Mouse (Mus musculus): ENCODE results near the gene Olfr128. TPM values are rescaled to one million over a fixed set of nuclear protein-coding genes. Genes with fewer than 3 reads are reported as not detected.
"Not testable (repeated sequence)": the region's sequence is repeated elsewhere in the genome, so short reads cannot be mapped to it uniquely, and the experiment has no call there.

Gene Olfr128
- not detected for polyA plus RNA-seq (2012; fragmentation: generic; extraction: Trizol)
- long read RNA-seq, experiment 1, result 0 reads
- long read RNA-seq, experiment 2, result 0 reads

GRCm38 (mm10) chr17:37920248-37920647 lies at the start of gene Olfr128:
Olfr128 (plus strand) TSS chr17:37920548.
- Histone ChIP-seq H3K79me2 (ENCODE audit: control insufficient read depth, insufficient read depth) (no peaks in the 10 kb centered on the region), H3K27me3 (ENCODE audit: control insufficient read depth, insufficient read depth, insufficient read length) (no peaks in the 10 kb centered on the region), H3ac (ENCODE audit: control insufficient read depth, insufficient read length, low read depth) (no peak within 1 kb of the TSS), H3K79me3 (ENCODE audit: low read depth) (no peaks in the 10 kb centered on the region), H3K36me3 (ENCODE audit: control insufficient read depth, insufficient read depth) (no peaks in the 10 kb centered on the region), H3K4me3 (ENCODE audit: insufficient read depth, poor library complexity, severe bottlenecking) (no peak within 1 kb of the TSS)
- TF ChIP-seq CEBPB (IDR thresholded peaks at IDR 0.05; ENCODE audit: low read depth) (no peak), MYOG (IDR thresholded peaks at IDR 0.05; ENCODE audit: control insufficient read depth, extremely low read depth, insufficient read length) (no peak), FOSL1 (IDR thresholded peaks at IDR 0.05; ENCODE audit: insufficient read depth, low read length, poor library complexity, severe bottlenecking) (no peak), MAX (IDR thresholded peaks at IDR 0.05) (no peak), CTCF (IDR thresholded peaks at IDR 0.05; ENCODE audit: control insufficient read depth, insufficient read depth, insufficient read length) (no peak), USF1 (IDR thresholded peaks at IDR 0.05; ENCODE audit: low read depth) (no peak), MYOD1 (IDR thresholded peaks at IDR 0.05; ENCODE audit: control insufficient read depth, insufficient read length, low read depth) (no peak)

DNA sequence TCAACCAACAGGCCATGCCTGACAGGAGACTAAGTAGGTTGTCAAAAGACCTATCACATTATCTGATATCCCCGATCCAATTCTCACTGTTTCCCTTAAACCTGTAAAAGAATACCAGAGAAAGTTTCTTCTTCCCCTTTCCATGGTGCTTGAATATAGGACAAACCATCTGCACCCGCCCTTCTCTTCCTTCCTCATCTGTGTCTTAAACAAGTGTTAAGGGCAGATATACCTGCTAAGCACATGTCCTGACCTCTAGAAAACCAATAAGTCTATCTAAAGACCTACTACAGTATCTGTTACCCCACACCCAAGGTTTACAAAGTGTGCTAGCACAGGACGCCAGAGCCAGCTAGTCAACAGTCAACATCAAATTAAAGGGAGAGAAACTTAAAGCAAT lies 46.5 kb upstream of the Olfr128 start:
- no peak overlapping the region for H3K4me3 ChIP-seq (ENCODE audit: insufficient read depth, poor library complexity, severe bottlenecking)
- H3K79me2 ChIP-seq (ENCODE audit: control insufficient read depth, insufficient read depth), result no peaks in the 10 kb centered on the region
- no peaks in the 10 kb centered on the region for H3K36me3 ChIP-seq (ENCODE audit: control insufficient read depth, insufficient read depth)
- H3K27me3 ChIP-seq (ENCODE audit: control insufficient read depth, insufficient read depth, insufficient read length), result no peaks in the 10 kb centered on the region
- TF ChIP-seq FOSL1 (IDR thresholded peaks at IDR 0.05; ENCODE audit: insufficient read depth, low read length, poor library complexity, severe bottlenecking) (no peak), MYOD1 (IDR thresholded peaks at IDR 0.05; ENCODE audit: control insufficient read depth, insufficient read length, low read depth) (no peak), MYOG (IDR thresholded peaks at IDR 0.05; ENCODE audit: control insufficient read depth, extremely low read depth, insufficient read length) (no peak), CTCF (IDR thresholded peaks at IDR 0.05; ENCODE audit: control insufficient read depth, insufficient read depth, insufficient read length) (no peak), CEBPB (IDR thresholded peaks at IDR 0.05; ENCODE audit: low read depth) (no peak), MAX (IDR thresholded peaks at IDR 0.05) (no peak), USF1 (IDR thresholded peaks at IDR 0.05; ENCODE audit: low read depth) (no peak)
- H3ac ChIP-seq (ENCODE audit: control insufficient read depth, insufficient read length, low read depth), result no peak overlapping the region
- no peaks in the 10 kb centered on the region for H3K79me3 ChIP-seq (ENCODE audit: low read depth)

DNA sequence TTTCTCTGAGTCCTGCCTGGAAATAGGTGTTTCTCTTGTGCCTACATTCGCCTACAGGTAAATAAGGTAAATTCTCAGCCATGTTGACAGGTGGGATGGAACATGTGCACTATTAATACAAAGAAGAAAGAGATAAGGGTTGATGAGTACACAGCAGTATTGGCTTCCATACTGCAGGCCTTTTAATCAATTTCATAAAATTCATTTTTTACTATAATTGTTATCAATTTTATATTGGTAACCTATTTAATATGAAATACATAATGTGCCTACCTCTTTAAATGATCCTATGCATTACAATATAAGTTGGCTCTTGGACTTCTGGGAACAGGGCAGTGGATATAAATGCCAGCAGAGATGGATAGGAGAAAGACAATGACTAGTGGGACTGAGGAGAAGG lies 20.2 kb upstream of the Olfr128 start, which contains the start of gene Olfr127:
Olfr127 (plus strand) TSS at position 301 of the 400 bp plus-strand sequence.
- Histone ChIP-seq H3K4me3 (ENCODE audit: insufficient read depth, poor library complexity, severe bottlenecking) (no peak within 1 kb of the TSS), H3K79me2 (ENCODE audit: control insufficient read depth, insufficient read depth) (no peaks in the 10 kb centered on the region), H3K79me3 (ENCODE audit: low read depth) (no peaks in the 10 kb centered on the region), H3K36me3 (ENCODE audit: control insufficient read depth, insufficient read depth) (no peaks in the 10 kb centered on the region), H3ac (ENCODE audit: control insufficient read depth, insufficient read length, low read depth) (no peak within 1 kb of the TSS), H3K27me3 (ENCODE audit: control insufficient read depth, insufficient read depth, insufficient read length) (no peaks in the 10 kb centered on the region)
- no peak for TF ChIP-seq CEBPB (IDR thresholded peaks at IDR 0.05; ENCODE audit: low read depth)
- no peak for TF ChIP-seq USF1 (IDR thresholded peaks at IDR 0.05; ENCODE audit: low read depth)
- no peak for TF ChIP-seq MAX (IDR thresholded peaks at IDR 0.05)
- TF ChIP-seq MYOG (IDR thresholded peaks at IDR 0.05; ENCODE audit: control insufficient read depth, extremely low read depth, insufficient read length), result no peak
- TF ChIP-seq MYOD1 (IDR thresholded peaks at IDR 0.05; ENCODE audit: control insufficient read depth, insufficient read length, low read depth), result no peak
- TF ChIP-seq FOSL1 (IDR thresholded peaks at IDR 0.05; ENCODE audit: insufficient read depth, low read length, poor library complexity, severe bottlenecking), result no peak
- no peak for TF ChIP-seq CTCF (IDR thresholded peaks at IDR 0.05; ENCODE audit: control insufficient read depth, insufficient read depth, insufficient read length)

DNA sequence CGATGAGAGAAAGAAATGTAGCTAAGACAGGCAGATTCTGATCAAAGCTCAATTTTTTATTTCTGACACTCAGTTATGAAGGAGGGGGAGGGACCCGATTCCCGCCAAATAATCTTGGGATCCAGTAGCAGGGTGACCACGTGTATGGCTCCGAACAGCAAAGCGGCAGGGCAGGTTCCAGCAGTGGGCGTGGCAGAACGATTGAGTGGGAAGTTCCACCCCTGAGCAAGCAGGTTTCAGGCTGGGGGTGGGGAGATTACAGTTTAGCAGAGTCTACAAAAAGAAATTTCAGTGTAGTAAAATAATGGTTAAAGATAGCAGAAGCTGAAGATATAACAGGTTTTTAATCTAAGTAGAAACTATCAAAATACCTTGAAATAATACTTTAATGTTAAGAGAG lies 13.5 kb upstream of the Olfr128 start:
- H3K79me2 ChIP-seq (ENCODE audit: control insufficient read depth, insufficient read depth); H3K27me3 ChIP-seq (ENCODE audit: control insufficient read depth, insufficient read depth, insufficient read length); H3K4me3 ChIP-seq (ENCODE audit: insufficient read depth, poor library complexity, severe bottlenecking); H3ac ChIP-seq (ENCODE audit: control insufficient read depth, insufficient read length, low read depth); H3K79me3 ChIP-seq (ENCODE audit: low read depth); H3K36me3 ChIP-seq (ENCODE audit: control insufficient read depth, insufficient read depth): not testable (repeated sequence)

GRCm38 (mm10) chr17:37952979-37953378 lies 32.6 kb downstream of the Olfr128 start, which contains the start of gene Olfr761:
Olfr761 (minus strand) TSS chr17:37953079.
- Histone ChIP-seq H3K36me3 (ENCODE audit: control insufficient read depth, insufficient read depth) (no peaks in the 10 kb centered on the region), H3ac (ENCODE audit: control insufficient read depth, insufficient read length, low read depth) (no peak within 1 kb of the TSS), H3K4me3 (ENCODE audit: insufficient read depth, poor library complexity, severe bottlenecking) (no peak within 1 kb of the TSS), H3K79me2 (ENCODE audit: control insufficient read depth, insufficient read depth) (no peaks in the 10 kb centered on the region), H3K79me3 (ENCODE audit: low read depth) (no peaks in the 10 kb centered on the region), H3K27me3 (ENCODE audit: control insufficient read depth, insufficient read depth, insufficient read length) (no peaks in the 10 kb centered on the region)
- no peak for TF ChIP-seq MAX (IDR thresholded peaks at IDR 0.05)
- no peak for TF ChIP-seq MYOD1 (IDR thresholded peaks at IDR 0.05; ENCODE audit: control insufficient read depth, insufficient read length, low read depth)
- no peak for TF ChIP-seq CTCF (IDR thresholded peaks at IDR 0.05; ENCODE audit: control insufficient read depth, insufficient read depth, insufficient read length)
- no peak for TF ChIP-seq CEBPB (IDR thresholded peaks at IDR 0.05; ENCODE audit: low read depth)
- TF ChIP-seq MYOG (IDR thresholded peaks at IDR 0.05; ENCODE audit: control insufficient read depth, extremely low read depth, insufficient read length), result no peak
- TF ChIP-seq USF1 (IDR thresholded peaks at IDR 0.05; ENCODE audit: low read depth), result no peak

GRCm38 (mm10) chr17:37973591-37973990 lies 53.2 kb downstream of the Olfr128 start:
- H3K79me3 ChIP-seq (ENCODE audit: low read depth), result no peaks in the 10 kb centered on the region
- H3ac ChIP-seq (ENCODE audit: control insufficient read depth, insufficient read length, low read depth), result no peak overlapping the region

More at GRCm38 (mm10) chr17:37973591-37973990, 53.2 kb downstream of the Olfr128 start:
- TF ChIP-seq MAX (IDR thresholded peaks at IDR 0.05) (no peak), MYOG (IDR thresholded peaks at IDR 0.05; ENCODE audit: control insufficient read depth, extremely low read depth, insufficient read length) (no peak), FOSL1 (IDR thresholded peaks at IDR 0.05; ENCODE audit: insufficient read depth, low read length, poor library complexity, severe bottlenecking) (no peak), MYOD1 (IDR thresholded peaks at IDR 0.05; ENCODE audit: control insufficient read depth, insufficient read length, low read depth) (no peak), USF1 (IDR thresholded peaks at IDR 0.05; ENCODE audit: low read depth) (no peak), CTCF (IDR thresholded peaks at IDR 0.05; ENCODE audit: control insufficient read depth, insufficient read depth, insufficient read length) (no peak), CEBPB (IDR thresholded peaks at IDR 0.05; ENCODE audit: low read depth) (no peak)
- no peaks in the 10 kb centered on the region for H3K79me2 ChIP-seq (ENCODE audit: control insufficient read depth, insufficient read depth)
- H3K4me3 ChIP-seq (ENCODE audit: insufficient read depth, poor library complexity, severe bottlenecking), result no peak overlapping the region
- no peaks in the 10 kb centered on the region for H3K27me3 ChIP-seq (ENCODE audit: control insufficient read depth, insufficient read depth, insufficient read length)
- H3K36me3 ChIP-seq (ENCODE audit: control insufficient read depth, insufficient read depth), result no peaks in the 10 kb centered on the region

Other genes starting within 250 kb of the Olfr128 start
- gene Olfr119, start 224.0 kb upstream of the Olfr128 start, polyA plus RNA-seq (2012; fragmentation: generic; extraction: Trizol), result not detected
- not detected for gene Olfr120, start 198.7 kb upstream of the Olfr128 start, polyA plus RNA-seq (2012; fragmentation: generic; extraction: Trizol)
- gene Olfr121, start 171.7 kb upstream of the Olfr128 start, polyA plus RNA-seq (2012; fragmentation: generic; extraction: Trizol), result not detected
- gene Olfr122, start 151.9 kb upstream of the Olfr128 start, polyA plus RNA-seq (2012; fragmentation: generic; extraction: Trizol), result not detected
- not detected for gene Olfr123, start 127.0 kb upstream of the Olfr128 start, polyA plus RNA-seq (2012; fragmentation: generic; extraction: Trizol)
- not detected for gene Olfr124, start 120.7 kb upstream of the Olfr128 start, polyA plus RNA-seq (2012; fragmentation: generic; extraction: Trizol)
- gene Olfr125, start 87.6 kb upstream of the Olfr128 start, polyA plus RNA-seq (2012; fragmentation: generic; extraction: Trizol), result not detected
- not detected for gene Olfr126, start 73.1 kb upstream of the Olfr128 start, polyA plus RNA-seq (2012; fragmentation: generic; extraction: Trizol)
- gene Olfr127, start 20.1 kb upstream of the Olfr128 start, polyA plus RNA-seq (2012; fragmentation: generic; extraction: Trizol), result not detected
- gene Olfr761, start 32.5 kb downstream of the Olfr128 start, polyA plus RNA-seq (2012; fragmentation: generic; extraction: Trizol), result not detected
- gene Olfr129, start 139.5 kb downstream of the Olfr128 start, polyA plus RNA-seq (2012; fragmentation: generic; extraction: Trizol), result not detected
- not detected for gene Olfr130, start 143.4 kb downstream of the Olfr128 start, polyA plus RNA-seq (2012; fragmentation: generic; extraction: Trizol)
- gene Olfr131, start 168.1 kb downstream of the Olfr128 start, polyA plus RNA-seq (2012; fragmentation: generic; extraction: Trizol), result not detected
- gene Olfr132, start 214.0 kb downstream of the Olfr128 start, polyA plus RNA-seq (2012; fragmentation: generic; extraction: Trizol), result not detected
- gene Olfr133, start 224.7 kb downstream of the Olfr128 start, polyA plus RNA-seq (2012; fragmentation: generic; extraction: Trizol), result not detected